ENCODE assay signal across 8 mouse cellular contexts in genomic region chr7:80192226-80193061, GRCm38 (mm10). TPM values are rescaled to one million over a fixed set of nuclear protein-coding genes. Genes with fewer than 3 reads are reported as not detected.
DNase-seq lines count a peak whose midpoint lies in the region; TF ChIP-seq lines count a peak whose summit lies in the region.

No protein-coding gene starts in this region.

- no peak for TF ChIP-seq CTCF in C2C12 (IDR thresholded peaks at IDR 0.05; ENCODE audit: control insufficient read depth, insufficient read depth, insufficient read length)

- H3K4me1 ChIP-seq in forebrain, embryonic 10.5 days: peaks cover 74% of the 10 kb centered on the region

- intact Hi-C loops in heart, postnatal 14 days (cut with DNase I): no loop called here

- peak overlapping the region; percentile 8 for H3ac ChIP-seq in C2C12 (ENCODE audit: control insufficient read depth, insufficient read length, low read depth)

- peaks cover 36% of the 10 kb centered on the region for H3K79me3 ChIP-seq in C2C12 (ENCODE audit: low read depth)

- no peaks in the 10 kb centered on the region for H3K27me3 ChIP-seq in C2C12 (ENCODE audit: control insufficient read depth, insufficient read depth, insufficient read length)
- H3K27me3 ChIP-seq in forebrain, embryonic 10.5 days (ENCODE audit: poor library complexity, severe bottlenecking): no peaks in the 10 kb centered on the region

- H3K27ac ChIP-seq in forebrain, embryonic 10.5 days: peak overlapping the region; percentile 91

- peak; percentile 82 for DNase-seq in adrenal gland, adult 8-10 months
- DNase-seq in forebrain, embryonic 10.5 days (ENCODE audit: extremely low spot score, low spot score): peak; percentile 82
- peak; percentile 75 to 78 for DNase-seq in heart, postnatal 14 days
- peak; percentile 93 to 96 for DNase-seq in kidney, postnatal 4 days
- peak; percentile 91 for DNase-seq in lung, postnatal 10 days
- peak; percentile 84 for DNase-seq in ovary, postnatal 14 days (ENCODE audit: low spot score)
- peak; percentile 93 for DNase-seq in thymus, postnatal 14 days

- no peaks in the 10 kb centered on the region for H3K9me3 ChIP-seq in forebrain, embryonic 10.5 days

- WGBS in forebrain, embryonic 10.5 days: 10% methylated on average over 16 of the region's 16 CpGs

- H3K79me2 ChIP-seq in C2C12 (ENCODE audit: control insufficient read depth, insufficient read depth): peaks cover 78% of the 10 kb centered on the region

- no peaks in the 10 kb centered on the region for H3K36me3 ChIP-seq in C2C12 (ENCODE audit: control insufficient read depth, insufficient read depth)
- peaks cover 6% of the 10 kb centered on the region for H3K36me3 ChIP-seq in forebrain, embryonic 10.5 days (replicated peaks)

- no peak overlapping the region for H3K4me3 ChIP-seq in C2C12 (ENCODE audit: insufficient read depth, poor library complexity, severe bottlenecking)
- peak overlapping the region; percentile 47 for H3K4me3 ChIP-seq in forebrain, embryonic 10.5 days

TF ChIP-seq in C2C12, 6 proteins besides CTCF, POLR2A, EP300 and RAD21:
- no peak for TF ChIP-seq MYOD1 (IDR thresholded peaks at IDR 0.05; ENCODE audit: control insufficient read depth, insufficient read length, low read depth)
- no peak for TF ChIP-seq FOSL1 (IDR thresholded peaks at IDR 0.05; ENCODE audit: insufficient read depth, low read length, poor library complexity, severe bottlenecking)
- no peak for TF ChIP-seq USF1 (IDR thresholded peaks at IDR 0.05; ENCODE audit: low read depth)
- TF ChIP-seq MYOG (IDR thresholded peaks at IDR 0.05; ENCODE audit: control insufficient read depth, extremely low read depth, insufficient read length): no peak
- TF ChIP-seq MAX (IDR thresholded peaks at IDR 0.05): no peak
- TF ChIP-seq CEBPB (IDR thresholded peaks at IDR 0.05; ENCODE audit: low read depth): peak; percentile 1

RNA-seq across cellular contexts. Expression of gene Sema4b, which starts 5.8 kb away (rescaled TPM):
- 19.8 TPM for polyA plus RNA-seq in C2C12 (2012; fragmentation: generic; extraction: Trizol)
- total RNA-seq in adrenal gland, adult 8-10 months (2022): 10 to 100 TPM; 58.6 to 86.9 (median 67.8) TPM
- 15.1 and 15.9 TPM in 2 replicates for polyA plus RNA-seq in forebrain, embryonic 10.5 days (2016; fragmentation: Nextera tagmentation; extraction: Ambion mirVana)
- 10 to 100 TPM; 12.9 to 13.4 TPM for total RNA-seq in heart, postnatal 14 days (2021)

RNA-seq across cellular contexts. Expression of gene Cib1, which starts 40.2 kb away (rescaled TPM):
- 131 TPM for polyA plus RNA-seq in C2C12 (2012; fragmentation: generic; extraction: Trizol)
- total RNA-seq in adrenal gland, adult 8-10 months (2022): 100 to 1,000 TPM in 1 of 4 experiments, 10 to 100 TPM in 3; 64.7 to 105 (median 85.9) TPM
- polyA plus RNA-seq in forebrain, embryonic 10.5 days (2016; fragmentation: Nextera tagmentation; extraction: Ambion mirVana): 69.0 and 70.2 TPM in 2 replicates
- total RNA-seq in heart, postnatal 14 days (2021): 10 to 100 TPM; 18.1 to 22.5 TPM

RNA-seq across cellular contexts. Expression of gene Gdpgp1, which starts 40.2 kb away (rescaled TPM):
- polyA plus RNA-seq in C2C12 (2012; fragmentation: generic; extraction: Trizol): 1.2 TPM
- total RNA-seq in adrenal gland, adult 8-10 months (2022): 1 to 10 TPM; 4.2 to 6.1 (median 5.3) TPM
- polyA plus RNA-seq in forebrain, embryonic 10.5 days (2016; fragmentation: Nextera tagmentation; extraction: Ambion mirVana): 6.3 and 6.7 TPM in 2 replicates
- 1 to 10 TPM; 1.9 TPM for total RNA-seq in heart, postnatal 14 days (2021)

RNA-seq across cellular contexts. Expression of gene Ttll13, which starts 53.7 kb away (rescaled TPM):
- not detected for polyA plus RNA-seq in C2C12 (2012; fragmentation: generic; extraction: Trizol)
- 1 to 10 TPM; 1.7 to 2.2 (median 1.9) TPM for total RNA-seq in adrenal gland, adult 8-10 months (2022)
- 0.84 and 0.99 TPM in 2 replicates for polyA plus RNA-seq in forebrain, embryonic 10.5 days (2016; fragmentation: Nextera tagmentation; extraction: Ambion mirVana)
- under 1 TPM; 0.46 to 0.55 TPM for total RNA-seq in heart, postnatal 14 days (2021)

Comparison
In these comparisons a context has a peak if more than half of its experiments do, and no peak if none do; other contexts are left out.
1. RNA of gene Sema4b, which starts 5.8 kb away (total RNA-seq): 58.6 to 86.9 TPM in adrenal gland, adult 8-10 months; 12.9 to 13.4 TPM in heart, postnatal 14 days; every median in the first group is over 4 times any median in the second.
2. Peak in every context shown above with its lines, with median percentiles within 50 percentile points of each other: DNase-seq.